Mouse (Mus musculus) monocyte, adult 5-6 weeks (primary cell): ENCODE measurements around the gene Arhgef25. TPM values are rescaled to one million over a fixed set of nuclear protein-coding genes. Genes with fewer than 3 reads are reported as not detected.

Experiments used
- ATAC-seq: fragments of 153-309, 156-312 bp; replicated peaks from 2 replicates; pipeline ENCODE4 v1.8.0; 2017; ENCODE audit warnings: mild to moderate bottlenecking; ENCODE audit not compliant: low TSS enrichment, insufficient number of reproducible peaks, severe bottlenecking, poor library complexity, low FRiP score
- total RNA-seq: library from RNA; stranded (forward); fragments of 200-1000, 200-491, 200-594 nt; gene quantifications from 3 replicates; pipeline ENCODE4 v1.2.3, GENCODE M21; 2017

Arhgef25 gene
- total RNA-seq: 1.9 TPM in 1 of 3 replicates, not detected in the others

DNA sequence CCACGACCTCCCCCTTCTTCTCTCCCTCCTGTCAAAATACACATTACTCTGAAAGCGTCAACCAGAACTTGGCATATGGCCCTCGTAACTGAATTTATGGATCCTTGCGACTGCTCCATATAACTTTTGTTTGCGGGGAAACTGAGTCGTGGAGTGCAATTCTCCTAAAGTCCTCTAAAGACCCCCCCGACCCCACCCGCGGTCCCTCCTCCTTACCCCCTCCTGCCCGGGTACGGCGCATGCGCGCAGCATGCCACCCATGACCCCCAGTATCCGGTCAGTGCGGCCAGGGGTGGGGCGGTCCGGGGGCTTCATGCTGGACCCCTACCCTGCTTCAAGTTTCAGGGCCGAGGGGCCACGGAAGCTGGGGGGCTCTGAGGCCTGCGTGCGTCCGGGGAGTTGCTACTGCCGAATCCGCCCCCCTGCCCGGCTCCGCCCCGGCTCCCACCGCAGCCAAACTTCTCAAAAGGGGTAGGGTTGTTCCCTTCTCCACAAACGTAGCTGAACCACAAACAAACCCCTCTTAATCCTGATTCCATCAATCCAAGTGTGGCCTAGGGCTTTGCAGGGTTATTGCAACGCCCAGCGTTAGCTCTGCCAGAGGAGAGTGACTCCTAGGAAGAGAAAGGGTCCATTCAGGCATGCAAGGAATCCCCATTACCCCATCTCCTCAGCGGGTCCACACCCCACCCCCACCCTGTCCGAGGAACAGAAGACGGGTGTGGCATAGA is at the start of gene Arhgef25:
Gene Arhgef25, minus strand, starts transcription at position 433 of the 731 bp plus-strand sequence.
- no peak for ATAC-seq

DNA sequence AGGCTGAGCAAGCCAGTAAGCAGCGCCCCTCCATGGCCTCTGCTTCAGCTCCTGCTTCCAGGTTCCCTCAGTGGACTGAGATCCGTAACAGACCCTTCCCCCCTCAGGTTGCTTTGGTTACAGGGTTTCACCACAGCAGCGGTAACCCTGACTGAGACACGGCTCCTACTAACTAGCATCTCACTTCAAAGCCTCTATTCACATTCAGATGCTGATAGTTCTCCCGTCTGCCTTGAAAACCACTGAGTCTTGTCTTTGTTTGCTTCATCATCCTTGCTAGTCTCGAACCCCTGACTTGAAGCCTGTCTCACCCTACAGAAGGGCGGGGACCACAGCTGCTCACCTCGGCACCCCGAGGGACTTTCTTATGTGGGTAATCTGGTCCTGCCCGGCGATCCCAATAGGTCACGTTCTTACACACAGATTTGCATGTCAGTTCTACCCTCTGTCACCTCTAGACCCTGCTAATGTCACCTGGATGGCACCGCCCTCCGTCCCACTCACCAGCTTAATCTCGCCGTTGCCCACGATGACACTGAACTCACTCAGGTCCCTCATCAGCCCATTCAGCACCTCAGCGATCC is 48.5 kb upstream of the Arhgef25 start:
- no peak for ATAC-seq

DNA sequence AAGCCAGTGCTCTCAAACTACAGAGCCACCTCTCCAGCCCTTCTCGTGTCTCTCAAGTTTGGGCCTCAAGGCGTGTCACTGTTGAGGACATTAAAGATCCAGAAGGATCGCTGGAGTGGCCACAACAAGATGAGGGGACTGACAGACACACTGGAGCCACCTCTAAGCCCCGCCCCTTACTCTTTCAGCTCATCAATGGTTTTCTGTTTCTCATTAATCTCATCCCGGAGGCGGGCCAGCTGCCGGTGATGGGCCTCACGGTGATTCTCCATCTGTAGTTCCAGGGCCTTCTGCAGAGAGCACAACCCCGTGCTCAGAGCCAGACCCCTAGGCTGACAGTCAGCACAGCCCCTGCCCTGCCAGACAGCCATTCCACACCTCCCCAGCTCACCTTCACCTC is 46.7 kb upstream of the Arhgef25 start:
- ATAC-seq: no peak

DNA sequence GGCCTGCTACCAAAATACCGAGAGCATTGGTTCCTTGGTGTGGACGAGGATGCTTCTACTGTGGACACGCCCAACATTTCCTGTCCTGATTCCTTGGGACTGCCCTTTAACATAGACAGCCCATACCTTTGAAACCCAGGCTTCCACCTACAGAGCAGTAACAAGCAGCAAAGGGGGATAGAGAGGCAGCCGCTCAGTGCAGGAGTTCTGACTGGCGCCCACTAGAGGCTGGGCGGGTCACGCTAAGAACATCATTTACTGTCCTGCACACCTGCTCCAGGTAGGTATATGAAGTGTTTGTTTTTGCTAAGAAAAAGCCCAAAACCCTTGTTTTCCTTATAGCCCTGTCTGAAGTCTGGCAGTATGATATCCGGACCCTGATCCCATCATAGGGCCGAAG is 43.3 kb upstream of the Arhgef25 start:
- no peak for ATAC-seq

DNA sequence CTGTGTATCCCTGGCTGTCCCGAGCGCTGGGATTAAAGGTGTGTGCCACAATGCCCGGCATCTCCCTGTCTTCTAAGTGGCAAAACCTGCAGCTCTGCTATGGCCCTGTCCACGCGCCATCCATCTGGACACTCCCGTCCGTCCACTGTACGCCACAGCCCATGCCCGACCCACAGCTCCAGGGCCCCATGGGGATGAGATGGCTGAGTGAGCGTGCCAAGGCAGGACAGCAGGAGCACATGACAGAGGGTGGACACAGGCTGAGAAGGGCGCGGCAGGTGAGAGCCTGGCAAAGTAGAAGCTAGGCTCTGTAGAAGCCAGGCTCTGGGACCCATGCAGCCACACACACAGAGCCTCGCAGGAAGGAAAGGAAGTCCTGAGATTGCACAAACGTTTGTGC is 41.9 kb upstream of the Arhgef25 start:
- ATAC-seq: no peak

DNA sequence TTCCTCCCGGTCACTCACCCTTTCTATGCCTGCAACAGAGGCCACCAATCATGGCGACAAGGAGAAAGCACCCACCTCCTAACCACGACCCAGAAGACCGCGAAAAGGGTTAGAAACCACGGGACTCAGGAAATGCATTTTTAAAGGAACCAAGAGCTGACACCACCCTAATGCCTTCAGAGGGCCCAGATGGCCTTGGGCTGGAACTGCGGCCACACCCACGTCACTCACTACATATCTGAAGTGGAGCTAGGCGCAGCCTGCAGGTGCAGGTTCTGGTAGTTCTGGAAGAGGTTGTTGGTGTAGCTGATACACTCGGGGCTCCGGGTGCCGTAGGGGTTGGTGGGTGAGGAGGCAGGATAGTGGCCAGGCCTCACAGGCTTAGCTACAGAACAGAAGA is 40.8 kb upstream of the Arhgef25 start:
- no peak for ATAC-seq

DNA sequence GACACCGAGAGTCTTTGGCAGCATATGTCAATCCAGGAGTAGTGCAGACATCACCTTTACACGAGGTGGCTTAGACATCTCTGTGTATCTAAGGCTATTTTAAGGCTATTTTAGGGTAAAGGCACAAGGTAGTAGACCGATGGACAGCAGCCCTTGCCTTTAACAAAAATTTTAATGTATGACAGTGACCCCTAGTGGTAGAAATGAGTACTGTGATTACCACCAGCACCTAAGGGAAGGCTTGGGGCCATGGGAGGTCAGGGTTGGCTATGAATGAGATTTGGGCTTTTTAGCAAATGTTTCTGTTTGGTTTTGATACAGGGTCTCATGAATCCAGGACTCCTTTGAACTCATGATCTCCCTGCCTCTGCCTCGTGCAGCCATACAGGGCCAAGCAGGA is 39.0 kb upstream of the Arhgef25 start:
- ATAC-seq: peak; percentile 73

DNA sequence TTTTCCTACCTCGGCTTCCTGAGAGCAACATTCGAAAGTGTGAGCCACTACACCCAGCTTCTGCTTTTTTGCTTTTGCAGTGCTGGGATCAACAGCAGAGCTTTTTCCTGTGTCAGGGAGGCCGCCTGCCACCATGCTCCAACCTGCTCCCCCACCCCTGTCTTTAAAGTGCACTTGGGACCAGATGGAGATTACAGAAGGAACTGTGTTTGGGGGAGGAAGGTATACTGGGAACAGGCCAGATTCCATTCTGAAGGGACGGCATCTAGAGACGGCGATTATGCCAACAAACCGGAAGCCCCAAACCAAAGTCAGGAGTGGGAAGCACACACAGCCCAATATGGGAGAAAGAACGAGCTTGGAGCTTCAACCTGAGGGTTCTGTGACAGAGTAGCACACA is 37.3 kb upstream of the Arhgef25 start:
- ATAC-seq: no peak

DNA sequence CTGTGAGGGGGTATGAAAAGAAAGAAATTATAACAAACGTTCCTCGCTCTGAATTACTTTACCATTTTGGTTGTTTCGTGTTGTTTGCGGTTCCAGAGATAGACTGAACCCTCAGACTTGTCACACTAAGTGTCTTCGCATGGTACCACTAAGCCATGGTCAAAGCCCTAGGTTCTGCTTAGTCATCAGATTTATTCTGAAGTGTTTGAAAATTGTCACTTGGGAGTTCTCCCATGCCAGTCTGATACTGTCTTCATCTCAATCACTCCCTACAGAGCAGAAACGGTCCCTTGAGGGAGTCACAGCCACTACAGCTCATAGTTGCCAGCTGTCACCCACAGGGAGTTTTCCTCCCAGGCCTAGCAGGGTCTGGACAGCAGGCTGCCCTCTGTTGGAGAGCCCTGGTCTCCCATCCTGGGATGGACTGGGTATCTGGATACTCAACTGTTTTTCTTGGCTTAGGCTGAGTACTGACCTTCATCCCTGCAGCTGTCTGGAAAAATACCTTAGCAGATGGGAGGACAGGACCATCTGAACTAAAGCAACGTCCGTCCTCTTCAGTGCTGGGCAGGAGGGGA is 36.5 kb upstream of the Arhgef25 start:
- no peak for ATAC-seq

DNA sequence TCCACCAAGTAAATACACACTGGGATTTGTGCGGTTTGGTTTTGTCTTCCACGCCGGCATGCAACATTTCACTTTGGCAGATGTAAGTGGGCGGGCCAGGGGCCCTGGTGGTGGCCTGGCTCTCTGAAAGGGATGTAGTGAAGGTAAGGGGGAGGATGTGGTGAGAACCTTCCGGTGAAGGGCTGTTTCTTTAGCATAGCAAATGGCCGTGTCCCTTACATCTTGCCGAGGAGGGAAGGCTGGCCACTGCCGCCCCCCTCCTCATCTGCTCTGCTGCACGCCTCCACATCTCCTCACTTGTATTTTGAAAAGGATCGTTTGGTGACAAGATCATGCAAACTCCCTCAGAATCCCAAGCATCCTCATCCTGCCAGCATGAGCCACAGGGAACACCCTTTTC is 35.8 kb upstream of the Arhgef25 start:
- ATAC-seq: no peak

DNA sequence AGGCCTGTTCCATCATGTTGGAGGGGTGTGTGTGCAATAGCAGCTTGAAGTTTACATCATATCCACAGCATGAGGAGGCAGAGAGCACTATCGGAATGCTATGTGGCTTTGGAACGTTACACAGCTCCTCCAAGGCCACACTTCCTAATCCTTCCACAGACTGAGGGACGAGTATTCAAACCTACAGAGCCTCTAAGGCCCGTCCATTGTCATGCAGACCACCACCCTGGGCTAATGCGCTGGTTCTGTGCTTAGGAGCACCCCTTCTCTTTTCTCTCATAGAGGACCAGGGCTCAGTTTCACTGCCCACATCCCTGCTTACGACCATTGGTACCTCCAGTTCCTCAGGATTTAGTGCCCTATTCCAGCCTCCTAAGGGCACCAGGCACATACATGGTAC is 35.3 kb upstream of the Arhgef25 start:
- ATAC-seq: no peak

DNA sequence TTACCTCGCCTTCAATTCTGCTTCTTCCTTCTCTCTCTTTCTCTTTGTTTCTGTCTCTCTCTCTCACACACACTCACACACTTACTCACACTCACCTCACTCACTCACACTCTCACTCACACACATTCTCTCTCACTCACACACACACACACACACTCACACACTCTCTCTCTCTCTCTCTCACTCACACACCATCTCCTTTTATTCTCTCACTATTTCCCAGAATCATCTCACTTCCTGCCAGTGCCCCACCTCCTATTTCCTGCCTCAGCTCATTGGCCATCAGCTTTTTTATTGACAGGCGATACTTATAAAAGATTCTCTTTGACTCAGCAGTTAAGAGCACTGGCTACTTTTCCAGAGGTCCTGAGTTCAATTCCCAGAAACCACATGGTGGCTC is 28.5 kb upstream of the Arhgef25 start:
- ATAC-seq: no peak

DNA sequence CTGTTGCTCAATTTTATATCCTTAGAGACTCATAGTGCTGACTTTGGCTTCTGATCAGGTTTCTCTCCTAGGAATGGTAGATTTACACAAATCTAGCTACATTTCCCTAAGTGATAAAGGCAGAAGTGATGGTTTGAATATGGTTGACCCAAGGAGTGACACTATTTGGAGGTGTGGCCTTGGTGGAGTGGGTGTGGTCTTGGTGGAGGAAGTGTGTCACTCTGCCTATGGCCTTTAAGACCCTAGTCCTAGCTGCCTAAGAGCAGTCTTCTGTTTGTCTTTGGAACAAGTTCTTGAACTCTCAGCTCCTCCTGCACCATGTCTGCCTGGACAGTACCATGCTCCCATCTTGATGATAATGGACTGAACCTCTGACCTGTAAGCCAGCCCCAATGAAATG is 27.3 kb upstream of the Arhgef25 start:
- no peak for ATAC-seq

DNA sequence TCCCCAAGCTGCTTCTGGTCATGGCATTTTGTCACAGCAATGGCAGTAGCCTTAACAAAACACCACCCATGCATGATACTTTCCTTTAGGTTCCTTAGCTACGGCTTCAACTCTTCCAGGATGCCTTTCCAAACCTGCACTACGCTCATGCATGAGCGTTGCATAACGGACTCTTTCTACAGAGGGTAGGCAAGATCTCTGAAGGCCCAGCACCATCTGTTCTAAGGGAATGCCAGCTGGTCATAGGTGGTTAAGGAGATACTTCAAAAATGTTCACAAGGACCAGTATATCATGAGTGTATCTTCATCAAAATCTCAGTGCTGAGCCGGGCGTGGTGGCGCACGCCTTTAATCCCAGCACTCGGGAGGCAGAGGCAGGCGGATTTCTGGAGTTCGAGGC is 26.6 kb upstream of the Arhgef25 start:
- ATAC-seq: no peak

DNA sequence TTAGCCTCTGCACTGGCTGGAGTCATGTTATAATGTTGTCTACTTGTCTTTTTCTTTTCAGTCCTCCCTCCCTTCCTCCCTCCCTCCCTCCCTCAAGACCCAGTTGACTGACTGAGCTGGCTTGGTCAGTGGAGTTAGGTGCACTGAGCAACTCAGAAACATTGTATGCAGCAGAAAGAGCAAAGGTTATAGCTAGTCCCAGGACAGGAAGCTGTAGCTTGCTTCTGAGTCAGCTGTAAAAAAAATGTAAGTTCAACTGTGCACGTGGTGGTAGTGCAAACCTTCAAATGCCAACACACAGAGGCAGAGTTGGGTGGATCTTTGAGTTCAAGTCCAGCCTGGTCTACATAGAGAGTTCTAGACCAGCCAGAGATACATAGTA is 24.5 kb upstream of the Arhgef25 start:
- ATAC-seq: no peak

DNA sequence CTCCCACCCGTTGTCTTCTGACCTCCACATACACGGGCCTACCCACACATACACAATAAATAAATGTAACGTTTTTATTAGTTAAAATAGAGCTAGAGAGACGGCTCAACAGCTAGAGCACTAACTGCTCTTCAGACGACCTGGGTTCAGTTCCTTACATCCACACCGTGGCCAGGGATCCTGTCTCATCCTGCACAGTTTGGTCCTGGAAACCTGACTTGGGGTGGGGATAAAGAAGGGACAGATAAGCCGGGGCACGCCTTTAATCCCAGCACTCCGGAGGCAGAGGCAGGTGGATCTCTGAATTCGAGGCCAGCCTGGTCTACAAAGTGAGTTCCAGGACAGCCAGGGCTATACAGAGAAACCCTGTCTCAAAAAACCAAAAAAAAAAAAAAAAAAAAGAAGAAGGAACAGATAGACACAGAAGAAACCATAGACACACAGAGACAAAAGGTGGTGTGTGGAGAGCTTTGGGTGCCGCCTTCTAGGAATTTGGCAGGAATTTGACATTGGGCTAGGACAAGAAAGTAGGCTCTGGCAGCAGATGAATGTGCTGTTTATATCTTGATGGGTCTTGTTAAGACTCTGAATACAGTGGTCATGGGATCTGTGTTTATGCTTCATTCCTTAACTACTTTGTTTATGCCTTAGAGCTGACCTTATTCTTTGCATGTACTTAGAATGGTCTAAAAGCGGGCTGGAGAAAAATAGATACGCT is 24.0 kb upstream of the Arhgef25 start:
- ATAC-seq: no peak

DNA sequence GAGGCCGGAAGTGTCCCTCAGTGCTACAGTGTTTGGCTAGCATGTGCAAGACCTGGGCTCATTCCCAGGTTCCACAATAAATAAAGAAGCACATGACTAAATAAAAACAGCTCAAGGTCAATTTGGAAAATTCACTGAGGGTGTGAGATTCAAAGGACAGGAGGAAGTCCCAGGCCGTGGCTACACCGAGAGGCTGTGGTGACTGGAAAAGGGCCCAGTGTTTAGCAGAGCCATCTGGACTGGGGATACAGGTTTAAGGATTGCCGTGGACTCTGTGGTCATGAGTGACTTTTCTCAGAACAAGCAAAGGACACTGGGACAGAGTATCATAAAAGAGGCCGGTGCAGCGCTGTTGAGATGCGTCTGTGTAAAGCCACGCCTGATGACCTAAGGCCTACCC is 23.4 kb upstream of the Arhgef25 start:
- ATAC-seq: no peak

DNA sequence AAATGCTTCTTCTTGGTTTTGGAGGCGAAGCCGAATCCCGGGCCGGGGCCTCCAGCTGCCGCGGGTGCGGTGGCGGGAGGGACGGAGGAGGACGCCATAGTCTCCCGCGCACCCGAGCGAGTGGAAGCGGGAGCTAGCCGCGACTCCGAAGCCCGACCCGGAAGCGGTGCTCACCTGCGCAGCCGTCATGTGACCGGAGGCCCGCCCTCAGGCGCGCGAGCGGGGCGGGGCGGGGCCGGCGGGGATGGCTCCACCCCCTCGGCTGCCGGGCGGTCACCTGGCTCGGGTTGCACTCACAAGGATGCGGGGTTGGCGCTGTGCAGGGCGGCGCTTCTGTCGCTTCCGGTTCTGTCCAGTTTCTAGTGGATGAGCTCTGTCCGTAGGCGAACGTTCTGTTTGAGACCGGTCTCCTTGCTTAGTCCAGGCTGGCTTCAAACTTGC is 21.6 kb upstream of the Arhgef25 start, which contains the start of gene Pip4k2c:
Gene Pip4k2c, minus strand, starts transcription at position 172 of the 441 bp plus-strand sequence.
- peak; percentile 88 for ATAC-seq

DNA sequence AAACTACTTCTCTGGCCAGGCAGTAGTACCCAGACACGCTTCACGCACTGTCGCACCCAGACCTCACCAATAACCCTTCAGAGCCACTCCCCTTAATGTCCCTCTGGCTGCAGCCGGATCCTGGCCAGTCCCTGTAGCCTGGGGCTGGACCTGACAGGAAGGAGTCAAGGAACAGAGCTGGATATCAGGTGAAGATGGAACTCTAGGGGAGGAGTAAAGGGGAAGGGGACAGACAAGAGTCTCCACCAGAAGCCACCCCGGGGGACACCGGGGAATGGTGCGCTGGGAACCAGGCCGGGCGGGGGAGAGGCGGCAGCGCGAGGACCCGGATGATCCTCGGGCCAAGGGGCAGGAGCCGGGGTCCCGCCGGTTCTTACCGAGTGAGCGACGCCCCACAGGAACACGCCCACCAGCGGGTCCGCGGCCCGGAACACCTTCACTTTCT is 21.1 kb upstream of the Arhgef25 start:
- ATAC-seq: no peak
